Comparison of ENCODE assay signal across 8 mouse cellular contexts in genomic region chrX:152151709-152152108, GRCm38 (mm10). TPM values are rescaled to one million over a fixed set of nuclear protein-coding genes. Genes with fewer than 3 reads are reported as not detected.
A peak's percentile ranks its signal among the peaks of the same experiment; 100 is the strongest.
DNase-seq lines count a peak whose midpoint lies in the region; ATAC-seq and TF ChIP-seq lines count a peak whose summit lies in the region.

No protein-coding gene starts in this region.

- H3K27me3 ChIP-seq in midbrain, postnatal 0 days (ENCODE audit: insufficient read depth, low read length) = peaks cover 15% of the 10 kb centered on the region; the same call in 1 of the 2 replicates

- in situ Hi-C loops in ES-E14 (cut with MboI; ENCODE audit: low sequenced_read_pairs in 2 of 2, unreplicated experiment in 2 of 2) = loop anchor here in 1 of 2 experiments (25.0 kb wide), 1 partner anchor 189 kb away; no protein-coding TSS in a partner anchor

- no peak overlapping the region for H3K4me2 ChIP-seq in midbrain, postnatal 0 days (ENCODE audit: low read depth, low read length, poor library complexity, severe bottlenecking)

- H3K36me3 ChIP-seq in ES-E14 (ENCODE audit: control insufficient read depth, insufficient read depth, low read length, poor library complexity, severe bottlenecking) = no peaks in the 10 kb centered on the region
- no peaks in the 10 kb centered on the region for H3K36me3 ChIP-seq in midbrain, postnatal 0 days (ENCODE audit: insufficient read depth, low read length)

- 0 out of 2 replicates have a peak, but pooled peaks have one; percentile 52 for ATAC-seq in midbrain, postnatal 0 days (ENCODE audit: low FRiP score)

- WGBS in midbrain, postnatal 0 days = 9% methylated on average over 6 of the region's 6 CpGs

- no peak overlapping the region for H3K27ac ChIP-seq in ES-E14 (ENCODE audit: insufficient read depth, low read depth, low read length, poor library complexity, severe bottlenecking)
- no peak overlapping the region for H3K27ac ChIP-seq in midbrain, postnatal 0 days (ENCODE audit: low read depth, low read length)

- H3K4me1 ChIP-seq in ES-E14 (ENCODE audit: control insufficient read depth in 2 of 2, insufficient read depth in 2 of 2, low read length in 2 of 2, poor library complexity in 1 of 2) = no peaks in the 10 kb centered on the region
- peaks cover 4% of the 10 kb centered on the region; the same call in 1 of the 2 replicates for H3K4me1 ChIP-seq in midbrain, postnatal 0 days (ENCODE audit: insufficient read depth, low read length)

- no peak overlapping the region for H3K9ac ChIP-seq in ES-E14 (ENCODE audit: insufficient read depth, low read depth, low read length, poor library complexity, severe bottlenecking)
- H3K9ac ChIP-seq in midbrain, postnatal 0 days (replicated peaks; ENCODE audit: low read length, poor library complexity, severe bottlenecking) = no peak overlapping the region

- TF ChIP-seq CTCF in midbrain, postnatal 0 days (IDR thresholded peaks at IDR 0.05) = peak; percentile 79

- no peak overlapping the region for H3K4me3 ChIP-seq in ES-E14 (ENCODE audit: insufficient read depth in 1 of 2, low read depth in 1 of 2, low read length in 2 of 2, poor library complexity in 1 of 2, severe bottlenecking in 1 of 2)
- no peak overlapping the region for H3K4me3 ChIP-seq in midbrain, postnatal 0 days (ENCODE audit: low read depth, low read length)

- peak; percentile 46 to 57 for DNase-seq in left cerebral cortex, adult 18-20 months (ENCODE audit: low spot score in 2 of 2)
- no peak for DNase-seq in left cerebral cortex, adult 11 months (ENCODE audit: low spot score)
- DNase-seq in ES-E14 (ENCODE audit: low read depth, low spot score) = peak; percentile 28
- peak; percentile 43 for DNase-seq in c-Kit-positive CD71-positive TER-119-positive erythroid progenitor cells, embryonic 14.5 days (ENCODE audit: low spot score)
- peak; percentile 32 to 52 for DNase-seq in frontal cortex, postnatal 36 days (ENCODE audit: low spot score in 2 of 2)
- peak; percentile 38 to 59 for DNase-seq in layer of hippocampus, postnatal 10 days (ENCODE audit: low spot score in 2 of 2)
- peak; percentile 72 for DNase-seq in midbrain, postnatal 0 days (ENCODE audit: low spot score)
- no peak for DNase-seq in Muller cell, postnatal 12 days (ENCODE audit: inconsistent ontology term)

- no peaks in the 10 kb centered on the region for H3K9me3 ChIP-seq in ES-E14 (ENCODE audit: control insufficient read depth, insufficient read depth, low read depth, low read length)
- H3K9me3 ChIP-seq in midbrain, postnatal 0 days (ENCODE audit: low read length) = no peaks in the 10 kb centered on the region

TF ChIP-seq in ES-E14, 5 proteins besides CTCF, POLR2A, EP300 and RAD21:
- TF ChIP-seq CHD2 (IDR thresholded peaks at IDR 0.05; ENCODE audit: low read depth, low read length) = no peak
- no peak for TF ChIP-seq ZNF384 (IDR thresholded peaks at IDR 0.05; ENCODE audit: low read depth, low read length)
- no peak for TF ChIP-seq HCFC1 (IDR thresholded peaks at IDR 0.05; ENCODE audit: borderline replicate concordance, insufficient read depth, low read length)
- TF ChIP-seq ZC3H11A (IDR thresholded peaks at IDR 0.05; ENCODE audit: borderline replicate concordance, low read depth, low read length) = no peak
- TF ChIP-seq MAFK (IDR thresholded peaks at IDR 0.05; ENCODE audit: insufficient read depth, low read depth, low read length) = no peak

RNA-seq across cellular contexts. Expression of gene Iqsec2, which starts 7.6 kb away (rescaled TPM):
- total RNA-seq in left cerebral cortex, adult 18-20 months (2021) = 100 to 1,000 TPM; 141 to 142 TPM
- 1.2 and 1.3 TPM in 2 replicates for total RNA-seq in ES-E14 (2012; rRNA removed)
- total RNA-seq in layer of hippocampus, postnatal 10 days (2021) = 100 to 1,000 TPM; 107 TPM
- total RNA-seq in midbrain, postnatal 0 days (2014; rRNA removed) = 23.2 and 28.6 TPM in 2 replicates
- 7.3 and 7.7 TPM in 2 replicates for polyA plus RNA-seq in midbrain, postnatal 0 days (2015; fragmentation: Nextera tagmentation; extraction: Ambion mirVana)

Comparison
In these comparisons a context has a peak if more than half of its experiments do, and no peak if none do; other contexts are left out.
1. DNase-seq: peak in left cerebral cortex, adult 18-20 months (2 of 2), ES-E14 (single experiment), c-Kit-positive CD71-positive TER-119-positive erythroid progenitor cells, embryonic 14.5 days (single experiment), frontal cortex, postnatal 36 days (2 of 2), layer of hippocampus, postnatal 10 days (2 of 2) and midbrain, postnatal 0 days (single experiment); none in left cerebral cortex, adult 11 months (single experiment) and Muller cell, postnatal 12 days (single experiment).
2. RNA of gene Iqsec2, which starts 7.6 kb away (total RNA-seq): 141 to 142 TPM in left cerebral cortex, adult 18-20 months, 107 TPM in layer of hippocampus, postnatal 10 days and 23.2 to 28.6 TPM in midbrain, postnatal 0 days; 1.2 to 1.3 TPM in ES-E14; every median in the first group is over 10 times any median in the second.